In genomic region chr3:141469338-141469737, GRCm38 (mm10) we compare ENCODE assay signal across 9 mouse cellular contexts. TPM values are rescaled to one million over a fixed set of nuclear protein-coding genes. Genes with fewer than 3 reads are reported as not detected.
DNase-seq lines count a peak whose midpoint lies in the region; ATAC-seq and TF ChIP-seq lines count a peak whose summit lies in the region.
"Had no signal": no experiment of that assay in that cellular context is flagged by ENCODE, and none has a peak within 500 bp of the region (broad histone marks: within the 10 kb centered on the region; RNA-seq: fewer than 3 reads in every experiment).

No protein-coding gene starts in this region.

- TF ChIP-seq POLR2A in brain, embryonic 14.5 days (IDR thresholded peaks at IDR 0.05; ENCODE audit: borderline replicate concordance, extremely low read depth, insufficient read depth, insufficient read length, poor library complexity, severe bottlenecking), result no peak

- ATAC-seq in limb, embryonic 13.5 days (ENCODE audit: low FRiP score, low read depth), result no peak

- H3K27ac ChIP-seq in limb, embryonic 13.5 days, result no peak overlapping the region
- H3K27ac ChIP-seq: liver, embryonic 13.5 days had no signal

- H3K9ac ChIP-seq in limb, embryonic 13.5 days, result no peak overlapping the region
- H3K9ac ChIP-seq: liver, embryonic 13.5 days had no signal

- peak; percentile 16 for DNase-seq in adrenal gland, postnatal 14 days
- DNase-seq in adrenal gland, postnatal 10 days, result no peak
- DNase-seq in kidney, postnatal 10 days, result peak; percentile 25
- no peak for DNase-seq in kidney, postnatal 14 days
- peak; percentile 53 for DNase-seq in brain, embryonic 14.5 days (ENCODE audit: low read depth)
- no peak for DNase-seq in thymus, postnatal 4 days
- no peak for DNase-seq in urinary bladder, postnatal 14 days (ENCODE audit: low spot score)
- DNase-seq: liver, embryonic 13.5 days had no signal

- H3K4me1 ChIP-seq in limb, embryonic 13.5 days, result peaks cover 37% of the 10 kb centered on the region
- H3K4me1 ChIP-seq: liver, embryonic 13.5 days had no signal

- peak; percentile 39; the same call in 1 of the 2 replicates for TF ChIP-seq CTCF in brain, embryonic 14.5 days (IDR thresholded peaks at IDR 0.05; ENCODE audit: borderline replicate concordance, extremely low read depth, insufficient read depth, insufficient read length)

- peak overlapping the region; percentile 74 for H3K4me2 ChIP-seq in limb, embryonic 13.5 days (replicated peaks)
- H3K4me2 ChIP-seq: liver, embryonic 13.5 days had no signal

- no peaks in the 10 kb centered on the region for H3K27me3 ChIP-seq in limb, embryonic 13.5 days

- 26% methylated on average over 2 of the region's 2 CpGs for WGBS in limb, embryonic 13.5 days

- peak overlapping the region; percentile 74; the same call in 1 of the 2 replicates for H3K4me3 ChIP-seq in limb, embryonic 13.5 days
- H3K4me3 ChIP-seq: liver, embryonic 13.5 days had no signal

- no peaks in the 10 kb centered on the region for H3K9me3 ChIP-seq in limb, embryonic 13.5 days
- H3K9me3 ChIP-seq: liver, embryonic 13.5 days had no signal

- no peaks in the 10 kb centered on the region for H3K36me3 ChIP-seq in limb, embryonic 13.5 days
- H3K36me3 ChIP-seq: liver, embryonic 13.5 days had no signal

RNA-seq across cellular contexts. Expression of gene Unc5c, which starts 4.3 kb away (rescaled TPM):
- total RNA-seq in adrenal gland, postnatal 14 days (2021), result 3.8 and 4.7 TPM in 2 replicates
- total RNA-seq in adrenal gland, postnatal 10 days (2021), result 1 to 10 TPM; 4.2 to 5.0 TPM
- 6.9 and 17.9 TPM in 2 replicates for polyA plus RNA-seq in brain, embryonic 14.5 days (2012; rRNA removed)
- 31.5 and 31.6 TPM in 2 replicates for polyA plus RNA-seq in limb, embryonic 13.5 days (2015; fragmentation: Nextera tagmentation; extraction: Ambion mirVana)

Comparison
In these comparisons a context has a peak if more than half of its experiments do, and no peak if none do; other contexts are left out.
1. DNase-seq: peak in adrenal gland, postnatal 14 days (single experiment), kidney, postnatal 10 days (single experiment) and brain, embryonic 14.5 days (single experiment); none in adrenal gland, postnatal 10 days (single experiment), kidney, postnatal 14 days (single experiment), thymus, postnatal 4 days (single experiment) and urinary bladder, postnatal 14 days (single experiment).